Mouse (Mus musculus) bone marrow macrophage, adult 2 months (primary cell): ENCODE results near the gene Gm49373. TPM values are rescaled to one million over a fixed set of nuclear protein-coding genes. Genes with fewer than 3 reads are reported as not detected.
A peak's percentile ranks its signal among the peaks of the same experiment; 100 is the strongest.

ENCODE experiments used
- H3K27ac ChIP-seq: 2 replicates; pipeline ENCODE4 v1.5.1; 2012; ENCODE audit warnings: low read depth, low read length; ENCODE audit not compliant: insufficient read depth
- H3K4me1 ChIP-seq: 2 replicates; pipeline ENCODE4 v1.6.1; 2012; ENCODE audit warnings: low read length; ENCODE audit not compliant: control insufficient read depth, insufficient read depth
- H3K4me3 ChIP-seq: 2 replicates; pipeline ENCODE4 v1.5.1; 2012; ENCODE audit warnings: mild to moderate bottlenecking, low read length, moderate library complexity; ENCODE audit not compliant: insufficient read depth
- CTCF ChIP-seq: IDR thresholded peaks from 2 replicates; pipeline ENCODE4 v1.5.1; 2012; ENCODE audit warnings: low read depth, mild to moderate bottlenecking, low read length, moderate library complexity
- POLR2A ChIP-seq: IDR thresholded peaks from 2 replicates; pipeline ENCODE4 v1.6.1; 2012; ENCODE audit warnings: mild to moderate bottlenecking, low read depth, low read length, borderline replicate concordance
- polyA plus RNA-seq: library from polyadenylated mRNA; stranded (reverse); fragments of >200 nt; gene quantifications from 2 replicates; pipeline ENCODE4 v1.2.4, GENCODE M21; 2012; ENCODE audit not compliant: missing spikeins, insufficient read depth, insufficient read length

Gm49373 gene
- polyA plus RNA-seq, 1 experiment: not detected

- 0 out of 2 replicates have a peak, but pooled peaks cover 4% of the 10 kb centered on the region for H3K4me1 ChIP-seq
- peak overlapping the region; percentile 66 for H3K4me3 ChIP-seq
- TF ChIP-seq CTCF (no peak), POLR2A (no peak)
- peak overlapping the region; percentile 73 for H3K27ac ChIP-seq
Measured at GRCm38 (mm10) chr9:21031251-21031895, 41.5 kb downstream of the Gm49373 start.

- Histone ChIP-seq H3K4me3 (peak overlapping the region; percentile 66), H3K4me1 (0 out of 2 replicates have a peak, but pooled peaks cover 4% of the 10 kb centered on the region), H3K27ac (peak overlapping the region; percentile 73)
- no peak for TF ChIP-seq CTCF
Measured at GRCm38 (mm10) chr9:21030781-21031250, 42.1 kb downstream of the Gm49373 start.

- Histone ChIP-seq H3K4me1 (0 out of 2 replicates have a peak, but pooled peaks cover 4% of the 10 kb centered on the region), H3K4me3 (peak overlapping the region; percentile 38), H3K27ac (0 out of 2 replicates have a peak overlapping the region, but pooled peaks have one; percentile 12)
- TF ChIP-seq POLR2A (no peak), CTCF (no peak)
Measured at GRCm38 (mm10) chr9:21030055-21030600, 42.8 kb downstream of the Gm49373 start.

- 0 out of 2 replicates have a peak, but pooled peaks cover 4% of the 10 kb centered on the region for H3K4me1 ChIP-seq
- H3K4me3 ChIP-seq: peak within 1 kb of the TSS; percentile 38
- TF ChIP-seq POLR2A (no peak), CTCF (peak; percentile 38; the same call in 1 of the 2 replicates)
- H3K27ac ChIP-seq: 0 out of 2 replicates have a peak within 1 kb of the TSS, but pooled peaks have one; percentile 12
Measured at GRCm38 (mm10) chr9:21029291-21030054, 43.4 kb downstream of the Gm49373 start, which contains the start of gene Icam4. Icam4 (plus strand) TSS chr9:21029373.

GRCm38 (mm10) chr9:21028560-21029110, 44.3 kb downstream of the Gm49373 start:
- Histone ChIP-seq H3K4me3 (no peak overlapping the region), H3K27ac (no peak overlapping the region), H3K4me1 (0 out of 2 replicates have a peak, but pooled peaks cover 4% of the 10 kb centered on the region)
- TF ChIP-seq POLR2A: no peak
- TF ChIP-seq CTCF: no peak

- no peak for TF ChIP-seq POLR2A
- no peak for TF ChIP-seq CTCF
- H3K4me3 ChIP-seq: no peak overlapping the region
- 0 out of 2 replicates have a peak, but pooled peaks cover 4% of the 10 kb centered on the region for H3K4me1 ChIP-seq
- no peak overlapping the region for H3K27ac ChIP-seq
Measured at GRCm38 (mm10) chr9:21027774-21028290, 45.1 kb downstream of the Gm49373 start.

- peaks cover 12% of the 10 kb centered on the region for H3K4me1 ChIP-seq
- H3K27ac ChIP-seq: no peak overlapping the region
- no peak overlapping the region for H3K4me3 ChIP-seq
- TF ChIP-seq POLR2A (no peak), CTCF (no peak)
Measured at GRCm38 (mm10) chr9:21026849-21027248, 46.0 kb downstream of the Gm49373 start.

- Histone ChIP-seq H3K4me1 (peaks cover 23% of the 10 kb centered on the region), H3K27ac (no peak overlapping the region), H3K4me3 (no peak overlapping the region)
- TF ChIP-seq CTCF (no peak), POLR2A (no peak)
Measured at GRCm38 (mm10) chr9:21025258-21025810, 47.6 kb downstream of the Gm49373 start.

GRCm38 (mm10) chr9:21022726-21023125, 50.2 kb downstream of the Gm49373 start:
- Histone ChIP-seq H3K4me1 (peaks cover 31% of the 10 kb centered on the region), H3K4me3 (no peak overlapping the region), H3K27ac (no peak overlapping the region)
- TF ChIP-seq POLR2A (no peak), CTCF (no peak)
